Mouse (Mus musculus) heart, adult 2 months (tissue): ENCODE measurements around the gene Pklr.

Experiments
- CTCF ChIP-seq: fragments of 200-600 bp; IDR thresholded peaks from 2 replicates; pipeline ENCODE4 v1.8.1; 2022; ENCODE audit warnings: antibody characterized with exemption, mild to moderate bottlenecking, moderate library complexity
- POLR2A ChIP-seq: fragments of 200-500 bp; IDR thresholded peaks from 2 replicates; pipeline ENCODE4 v1.6.1; 2011; ENCODE audit warnings: mild to moderate bottlenecking, low read depth, low read length, control low read depth; ENCODE audit not compliant: insufficient read depth

DNA sequence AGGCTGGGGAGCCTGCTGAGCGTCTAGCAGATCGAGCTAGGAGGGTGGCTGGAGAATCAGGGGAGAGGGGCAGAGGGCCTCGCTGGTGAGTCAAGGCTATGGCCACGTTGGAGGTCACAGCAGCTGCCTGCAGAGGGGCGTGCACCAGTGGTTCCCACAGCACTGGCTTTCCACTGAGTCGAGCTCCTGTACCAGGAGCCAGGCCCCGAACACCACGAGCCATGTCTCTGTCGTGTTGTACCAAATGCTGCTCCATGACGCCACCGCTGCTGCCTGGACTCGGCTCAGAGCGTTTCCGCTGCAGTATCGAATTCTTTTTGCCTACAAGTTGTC, 12.0 kb downstream of the Pklr start:
- TF ChIP-seq CTCF (no peak), POLR2A (no peak)
